Mouse (Mus musculus) ovary, adult 18-20 months (tissue): ENCODE data around the gene Abat.

Experiments
- DNase-seq: peaks from one replicate; pipeline ENCODE4 v3.0.0; 2022; ENCODE audit warnings: low spot score, mixed read lengths

The Abat gene

GRCm38 (mm10) chr16:8574316-8574715 lies 61.1 kb downstream of the Abat start:
- DNase-seq = no peak

GRCm38 (mm10) chr16:8576111-8576510 lies 62.9 kb downstream of the Abat start:
- DNase-seq = no peak

DNA sequence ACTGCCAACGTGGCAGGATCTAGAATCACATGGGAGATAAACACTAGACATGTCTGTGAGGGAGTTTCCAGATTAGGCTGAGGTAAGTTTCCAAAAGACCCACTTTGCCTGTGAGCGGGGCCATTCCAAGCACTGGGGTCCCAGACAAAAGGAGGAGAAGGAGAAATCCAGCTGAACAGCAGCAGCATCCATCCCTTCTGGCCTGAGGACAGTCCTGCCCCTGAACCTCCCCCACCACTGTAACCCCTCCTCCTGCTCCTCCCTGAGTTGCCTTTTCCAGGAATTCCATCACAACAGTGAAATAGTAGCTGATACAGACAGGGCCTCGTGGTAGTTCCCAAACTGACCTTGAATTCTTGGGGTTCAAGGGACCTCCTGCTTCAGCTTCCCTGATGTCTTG lies 63.7 kb downstream of the Abat start:
- no peak for DNase-seq

GRCm38 (mm10) chr16:8578326-8578725 lies 65.1 kb downstream of the Abat start:
- DNase-seq = no peak

DNA sequence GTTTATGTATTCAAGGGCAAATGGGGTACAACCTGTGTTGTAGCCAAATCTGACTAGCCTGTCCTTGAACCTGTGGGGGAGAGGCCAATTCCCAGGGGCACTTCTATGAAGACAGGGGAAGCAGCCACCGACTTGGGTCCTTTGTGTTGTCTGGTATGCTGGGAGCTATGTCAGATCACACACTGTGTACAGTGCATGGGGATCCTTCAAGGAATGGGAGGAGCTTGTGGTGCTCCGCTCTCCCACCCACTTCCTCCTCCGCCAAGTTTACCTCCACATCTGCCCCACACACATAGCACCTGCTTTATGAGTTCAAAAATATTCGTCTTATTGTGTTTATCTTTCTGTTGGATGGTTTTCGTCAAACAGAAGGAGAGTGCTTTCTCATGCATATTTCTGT lies 66.3 kb downstream of the Abat start:
- no peak for DNase-seq

- DNase-seq = no peak
Measured at GRCm38 (mm10) chr16:8581661-8582239, 68.5 kb downstream of the Abat start.

DNA sequence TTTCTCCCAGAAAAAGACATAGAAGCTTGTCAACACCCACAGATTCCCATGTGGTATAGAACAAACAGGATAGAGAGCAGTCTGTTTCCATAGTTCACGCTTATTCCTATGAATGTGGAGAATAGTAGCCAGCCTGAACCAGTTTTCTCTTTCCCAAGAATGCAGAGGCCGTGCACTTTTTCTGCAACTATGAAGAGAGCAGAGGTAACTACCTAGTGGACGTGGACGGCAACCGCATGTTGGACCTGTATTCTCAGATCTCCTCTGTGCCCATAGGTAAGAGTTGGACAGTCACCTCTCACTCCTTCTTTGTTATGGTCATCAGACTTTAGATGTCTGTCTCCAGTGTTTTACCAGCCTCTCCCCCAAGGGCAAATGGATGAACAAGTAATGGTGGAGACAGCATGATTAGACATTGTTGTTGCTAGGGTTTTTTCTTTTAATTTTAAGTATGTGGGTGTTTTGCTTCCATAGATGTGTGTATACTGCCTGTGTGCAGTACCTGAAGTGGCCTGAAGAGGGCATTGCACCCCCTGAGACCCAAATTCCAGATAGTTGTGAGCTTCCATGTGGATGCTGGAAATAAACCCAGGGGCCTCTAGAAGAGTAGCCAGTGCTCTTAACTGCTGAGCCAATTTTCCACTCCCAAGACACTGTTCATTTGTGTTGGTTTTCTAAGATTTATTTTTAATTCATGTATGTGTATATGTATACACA lies 69.5 kb downstream of the Abat start:
- DNase-seq = no peak

DNA sequence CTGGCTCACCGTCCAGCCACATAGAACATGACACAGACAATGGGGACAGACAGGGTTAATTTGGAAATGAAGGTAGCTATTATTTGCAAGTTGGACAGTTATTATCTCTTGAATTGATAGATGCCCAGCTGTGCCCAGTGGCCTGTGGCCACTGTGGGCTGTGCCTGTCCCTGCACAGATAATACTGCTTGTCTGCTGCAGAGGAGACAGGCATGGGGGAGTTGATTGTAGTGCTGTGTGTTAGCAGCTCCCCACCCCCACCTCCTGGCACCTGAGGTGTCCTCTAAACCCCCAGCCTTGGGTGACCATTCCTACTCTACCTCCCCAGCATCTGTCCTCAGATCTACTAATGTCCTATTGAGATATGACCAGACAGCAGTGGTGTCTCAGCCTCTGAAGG lies 71.0 kb downstream of the Abat start:
- no peak for DNase-seq

GRCm38 (mm10) chr16:8585056-8585455 lies 71.8 kb downstream of the Abat start:
- peak; percentile 29 for DNase-seq

DNA sequence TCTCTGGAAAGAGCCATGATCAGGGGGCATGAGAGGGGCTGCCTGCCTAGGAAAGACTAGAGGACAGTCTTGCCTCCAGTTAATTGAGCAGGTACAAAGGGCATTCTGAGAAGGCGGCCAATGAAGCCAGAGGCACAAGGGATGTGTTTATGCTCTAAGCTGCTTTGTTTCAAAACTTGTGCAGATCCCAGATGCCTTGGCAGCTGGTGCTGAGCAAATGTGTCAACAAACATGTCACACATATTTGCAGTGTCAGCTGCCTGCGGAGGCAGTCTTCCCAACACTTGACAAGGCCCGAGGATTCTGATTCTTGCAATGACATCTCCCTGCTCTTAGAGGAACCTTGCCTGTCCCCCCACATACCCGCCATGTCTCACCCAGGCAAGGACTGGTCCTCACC lies 82.2 kb downstream of the Abat start:
- DNase-seq = no peak

- no peak for DNase-seq
Measured at GRCm38 (mm10) chr16:8596336-8596735, 83.1 kb downstream of the Abat start.

DNA sequence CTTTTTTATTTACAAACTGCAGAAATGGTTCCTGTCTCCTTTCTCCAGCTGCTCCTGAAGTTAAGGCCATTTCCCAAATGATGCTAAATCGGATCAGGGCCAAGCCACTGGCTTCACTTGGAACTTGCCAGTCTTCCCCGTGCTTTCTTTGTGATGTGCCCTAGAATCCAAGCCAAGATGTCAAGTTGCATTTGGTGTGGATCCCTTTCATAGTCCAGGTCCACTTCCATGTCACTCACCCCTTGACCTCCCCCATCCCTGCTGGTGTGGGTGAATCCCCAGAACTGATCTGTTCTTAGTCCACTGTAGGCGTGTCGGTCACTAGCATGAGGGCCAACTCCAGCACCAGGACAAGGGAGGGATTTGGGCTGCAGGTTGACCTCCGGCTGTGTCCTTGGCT lies 84.3 kb downstream of the Abat start:
- DNase-seq = no peak

GRCm38 (mm10) chr16:8603789-8604188 lies 90.6 kb downstream of the Abat start:
- no peak for DNase-seq

- no peak for DNase-seq
Measured at GRCm38 (mm10) chr16:8610397-8610796, 97.2 kb downstream of the Abat start.

GRCm38 (mm10) chr16:8612214-8613005 lies 99.2 kb downstream of the Abat start:
- no peak for DNase-seq

GRCm38 (mm10) chr16:8613039-8613438 lies 99.8 kb downstream of the Abat start:
- no peak for DNase-seq

- DNase-seq = no peak
Measured at GRCm38 (mm10) chr16:8613447-8613846, 100.2 kb downstream of the Abat start.

DNA sequence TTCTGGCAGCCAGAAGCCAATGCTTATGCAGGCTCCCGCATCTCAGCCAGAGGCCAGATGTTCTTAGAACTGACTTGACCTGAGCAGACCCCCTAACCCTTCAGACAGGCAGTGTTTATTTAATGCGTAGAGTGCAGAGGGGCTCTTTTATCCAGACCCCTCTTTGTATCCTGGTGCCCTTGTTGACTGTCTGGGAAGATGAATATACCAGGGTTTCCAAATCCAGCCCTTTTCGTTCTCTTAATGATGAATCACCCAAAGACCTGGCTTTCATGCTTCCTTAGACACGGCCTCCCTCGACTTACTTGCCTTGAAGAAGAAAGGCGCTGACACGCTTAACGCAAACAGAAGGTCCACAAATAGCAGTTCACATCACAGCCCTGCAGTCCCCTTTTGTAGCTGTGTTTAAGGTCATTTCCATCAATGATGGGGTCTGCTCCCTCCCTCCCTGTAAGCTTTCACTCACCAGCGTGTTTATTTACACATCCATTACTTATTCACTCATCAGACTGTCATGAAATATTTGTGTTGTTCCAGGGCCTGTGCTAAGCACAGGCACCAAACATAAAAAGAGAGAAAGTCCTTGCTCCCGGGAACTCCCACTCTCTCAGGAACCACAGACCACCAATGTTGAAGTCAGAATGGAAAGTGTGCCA lies 106.6 kb downstream of the Abat start:
- no peak for DNase-seq

GRCm38 (mm10) chr16:8620315-8621115 lies 107.3 kb downstream of the Abat start:
- DNase-seq = no peak

DNA sequence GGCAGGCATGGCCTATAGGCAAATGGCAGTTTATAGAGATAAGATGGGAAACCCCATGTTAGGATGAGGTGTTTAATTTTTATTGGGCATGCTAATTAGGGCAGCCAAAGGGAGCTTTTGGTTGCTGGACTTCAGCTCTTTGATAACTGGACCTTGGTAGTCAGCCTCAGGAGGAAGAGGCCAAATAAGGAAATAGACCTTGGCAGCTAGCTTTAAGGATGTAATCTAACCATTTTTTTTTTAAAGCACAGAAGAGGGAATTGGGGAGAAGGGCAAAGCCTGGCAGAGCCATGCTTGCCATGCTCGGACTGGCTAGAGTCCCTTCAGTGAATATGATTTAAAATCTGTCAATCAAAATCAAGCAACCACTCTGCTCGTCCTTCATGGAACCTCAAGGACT lies 117.2 kb downstream of the Abat start:
- DNase-seq = peak; percentile 24

GRCm38 (mm10) chr16:8631428-8631827 lies 118.2 kb downstream of the Abat start:
- no peak for DNase-seq

DNA sequence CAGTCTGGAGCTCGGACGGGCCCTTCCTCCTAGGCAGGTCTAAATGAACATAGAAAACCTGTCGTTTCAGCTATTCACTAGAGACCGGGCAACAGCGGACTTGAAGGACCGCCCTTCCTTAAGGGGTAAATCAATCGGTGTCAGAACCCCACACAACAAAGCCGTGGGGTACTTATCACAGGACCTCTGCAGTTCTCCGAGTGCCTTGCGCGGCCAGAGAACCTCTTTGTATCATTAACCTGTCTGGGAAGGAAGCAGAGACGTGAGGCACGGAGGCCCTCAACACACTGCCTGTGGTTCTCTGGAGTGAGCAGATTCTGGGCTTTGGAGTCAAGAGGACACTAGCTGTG lies 123.6 kb downstream of the Abat start:
- DNase-seq = no peak
